Mouse (Mus musculus): ENCODE results near the gene Wdfy4.

DNA sequence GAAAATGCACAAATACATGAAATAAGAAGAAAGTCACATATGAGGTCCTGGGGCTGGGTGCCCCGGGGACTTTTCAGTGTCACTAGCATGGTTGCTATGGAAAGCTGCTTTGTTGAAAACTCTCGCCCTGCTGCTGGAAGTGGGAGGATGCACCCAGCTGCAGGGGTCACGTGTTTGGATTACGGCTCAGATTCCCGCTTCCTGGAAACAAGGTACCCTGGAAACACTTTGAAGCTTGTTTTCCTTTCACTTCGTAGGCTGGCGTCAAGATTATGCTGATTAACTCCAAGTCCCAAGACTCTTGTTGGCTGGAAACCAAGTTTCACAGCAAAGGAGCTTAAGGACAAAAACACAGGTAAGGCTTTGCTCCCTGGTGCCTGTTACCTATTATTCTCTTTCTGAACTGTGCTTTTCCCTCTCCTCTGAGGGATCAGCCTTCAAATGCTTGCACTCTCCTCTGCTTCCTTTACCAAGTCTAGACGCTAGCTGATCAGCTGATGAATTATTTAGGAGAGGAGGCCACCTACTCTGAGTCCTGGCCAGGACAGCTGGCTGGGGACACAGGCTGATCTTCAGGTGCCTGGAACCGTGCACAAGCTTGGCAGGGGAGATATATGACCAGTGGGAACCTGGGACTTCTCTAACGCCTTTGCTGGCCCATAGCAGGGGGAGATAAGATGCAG is 190.2 kb downstream of the Wdfy4 start:
- TF ChIP-seq CTCF (IDR thresholded peaks at IDR 0.05; ENCODE audit: low read depth, low read length), result no peak
- TF ChIP-seq GATA1 (IDR thresholded peaks at IDR 0.05; ENCODE audit: borderline replicate concordance, low read length), result no peak
- TF ChIP-seq TAL1 (conservative IDR thresholded peaks at IDR 0.05; ENCODE audit: low read depth, low read length), result no peak
- TF ChIP-seq POLR2AphosphoS5 (IDR thresholded peaks at IDR 0.05; ENCODE audit: insufficient replicate concordance, low read depth, low read length), result no peak

All from G1E (cell line).